Mouse (Mus musculus) stomach, embryonic 14.5 days (tissue): ENCODE results near the gene D630045J12Rik. TPM values are rescaled to one million over a fixed set of nuclear protein-coding genes. Genes with fewer than 3 reads are reported as not detected.
A peak's percentile ranks its signal among the peaks of the same experiment; 100 is the strongest.

Source experiments
- ATAC-seq: fragments of 200-750 bp; cut with Nextera tagmentation; 2 replicates; pipeline ENCODE4 v1.8.0; 2017; ENCODE audit warnings: low read depth, moderate TSS enrichment; ENCODE audit not compliant: insufficient number of reproducible peaks, insufficient read depth, low FRiP score
- H3K27ac ChIP-seq: fragments of 300-500 bp; sonication (generic); 2 replicates; pipeline ENCODE4 v1.5.1; 2014; ENCODE audit warnings: mild to moderate bottlenecking, low read length, moderate library complexity, mixed read lengths
- H3K27me3 ChIP-seq: fragments of 300-500 bp; sonication (generic); 2 replicates; pipeline ENCODE4 v1.6.1; 2014; ENCODE audit warnings: low read length, control low read depth, mixed read lengths; ENCODE audit not compliant: control insufficient read depth, insufficient read depth
- H3K36me3 ChIP-seq: fragments of 300-500 bp; sonication (generic); 2 replicates; pipeline ENCODE4 v1.6.1; 2014; ENCODE audit warnings: mild to moderate bottlenecking, control low read depth, low read length, moderate library complexity, mixed read lengths; ENCODE audit not compliant: control insufficient read depth, insufficient read depth
- H3K4me1 ChIP-seq: fragments of 300-500 bp; sonication (generic); 2 replicates; pipeline ENCODE4 v1.6.1; 2014; ENCODE audit warnings: low read length, control low read depth, mixed read lengths; ENCODE audit not compliant: control insufficient read depth, insufficient read depth
- H3K4me2 ChIP-seq: fragments of 300-500 bp; sonication (generic); replicated peaks from 2 replicates; pipeline ENCODE4 v1.6.1; 2014; ENCODE audit warnings: low read depth, low read length, control low read depth
- H3K4me3 ChIP-seq: fragments of 300-500 bp; sonication (generic); 2 replicates; pipeline ENCODE4 v1.5.1; 2014; ENCODE audit warnings: low read depth, low read length, control low read depth
- H3K9ac ChIP-seq: fragments of 300-500 bp; sonication (generic); replicated peaks from 2 replicates; pipeline ENCODE4 v1.6.1; 2014; ENCODE audit warnings: low read depth, mild to moderate bottlenecking, control low read depth, low read length, moderate library complexity, mixed read lengths
- H3K9me3 ChIP-seq: fragments of 300-500 bp; sonication (generic); 2 replicates; pipeline ENCODE4 v1.6.1; 2016; ENCODE audit warnings: low read depth, low read length, control low read depth; ENCODE audit not compliant: control insufficient read depth
- WGBS: fragments of 180-500 bp; shearing (Covaris S2); extraction: QIAGEN DNeasy Blood & Tissue Kit; methylation state at CpG from one replicate; pipeline ENCODE4 v1.1.7; 2014; 5-methylcytosine and 5-hydroxymethylcytosine counted together
- polyA plus RNA-seq: library from polyadenylated mRNA; unstranded; fragments of >200 nt; fragmentation: Nextera tagmentation; extraction: Ambion mirVana; gene quantifications from 2 replicates; pipeline ENCODE4 v1.2.1, GENCODE M21; 2014

D630045J12Rik gene
- polyA plus RNA-seq, 1 experiment from 2014 or later = 8.1 TPM

DNA sequence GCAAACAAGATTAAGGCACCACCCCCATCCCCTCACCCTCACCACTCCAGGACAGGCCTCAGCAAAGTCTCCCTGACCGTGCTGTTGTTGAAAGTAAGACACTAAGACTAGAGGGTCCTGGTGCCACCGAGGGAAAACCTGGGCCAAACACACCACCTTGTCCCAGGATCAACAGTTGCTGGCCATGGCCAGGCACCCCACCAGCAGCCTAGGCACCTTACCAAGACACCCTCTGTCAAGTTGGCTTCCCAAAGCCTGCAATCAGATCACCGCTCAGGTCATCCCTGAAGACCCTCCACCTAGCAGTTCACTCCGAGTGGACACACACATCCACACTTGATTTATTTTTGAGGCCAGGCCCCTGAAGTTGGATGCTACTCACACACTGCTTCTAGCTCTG lies 2.3 kb downstream of the D630045J12Rik start:
- no peak overlapping the region for H3K9ac ChIP-seq
- no peaks in the 10 kb centered on the region for H3K36me3 ChIP-seq
- H3K4me3 ChIP-seq = no peak overlapping the region
- no peaks in the 10 kb centered on the region for H3K9me3 ChIP-seq
- H3K27ac ChIP-seq = no peak overlapping the region
- 0 out of 2 replicates have a peak overlapping the region, but pooled peaks have one; percentile 76 for H3K4me2 ChIP-seq
- 48% methylated on average over 4 of the region's 4 CpGs for WGBS
- H3K27me3 ChIP-seq = no peaks in the 10 kb centered on the region
- peaks cover 20% of the 10 kb centered on the region for H3K4me1 ChIP-seq
- ATAC-seq = no peak

DNA sequence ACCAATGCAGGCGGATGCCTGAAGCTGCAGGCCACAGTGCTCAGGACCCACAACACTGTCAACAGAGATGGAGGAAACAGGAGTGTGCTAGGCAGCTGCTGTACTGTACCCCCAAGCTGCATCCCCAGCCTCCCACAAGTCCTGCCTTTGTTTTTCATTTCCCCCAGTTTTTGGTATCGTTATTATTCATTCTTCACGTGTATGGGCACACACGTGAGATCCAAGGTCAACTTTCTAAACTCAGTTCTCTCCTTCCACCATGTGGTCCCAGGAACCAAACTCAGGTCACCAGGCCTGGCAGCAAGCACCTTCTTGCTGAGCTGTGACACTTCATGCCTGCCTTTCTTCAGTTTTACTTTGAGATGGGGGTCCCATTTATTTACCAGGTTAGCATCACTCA lies 6.4 kb downstream of the D630045J12Rik start:
- no peak for ATAC-seq
- H3K27ac ChIP-seq = no peak overlapping the region
- H3K9ac ChIP-seq = no peak overlapping the region
- H3K27me3 ChIP-seq = no peaks in the 10 kb centered on the region
- WGBS = 81% methylated on average over 4 of the region's 4 CpGs
- H3K4me1 ChIP-seq = peaks cover 10% of the 10 kb centered on the region
- no peaks in the 10 kb centered on the region for H3K36me3 ChIP-seq
- no peak overlapping the region for H3K4me3 ChIP-seq
- H3K9me3 ChIP-seq = no peaks in the 10 kb centered on the region
- H3K4me2 ChIP-seq = no peak overlapping the region

DNA sequence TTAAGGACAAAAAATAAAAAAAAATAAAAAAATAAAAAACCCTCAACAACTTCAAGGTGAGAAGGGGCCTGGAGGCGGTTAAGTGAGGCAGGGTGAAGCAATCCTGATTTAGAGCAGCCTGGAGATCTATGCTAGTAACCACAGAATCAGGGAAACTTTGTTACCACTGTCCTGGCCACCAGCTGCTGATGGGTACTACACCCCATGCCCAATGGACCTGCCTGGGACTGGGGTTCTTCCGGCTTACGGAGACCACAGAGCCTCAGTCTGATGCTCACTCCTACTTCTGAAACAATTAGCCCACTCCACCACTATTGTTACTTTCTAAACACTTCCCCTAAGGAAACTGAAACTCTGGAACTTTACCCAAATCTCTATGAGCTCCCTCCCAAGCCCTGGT lies 9.0 kb downstream of the D630045J12Rik start:
- ATAC-seq = no peak
- no peak overlapping the region for H3K4me2 ChIP-seq
- no peaks in the 10 kb centered on the region for H3K36me3 ChIP-seq
- H3K4me3 ChIP-seq = no peak overlapping the region
- H3K27ac ChIP-seq = no peak overlapping the region
- H3K27me3 ChIP-seq = no peaks in the 10 kb centered on the region
- no peaks in the 10 kb centered on the region for H3K9me3 ChIP-seq
- H3K9ac ChIP-seq = no peak overlapping the region
- no peaks in the 10 kb centered on the region for H3K4me1 ChIP-seq
- WGBS = 83% methylated on average over 3 of the region's 3 CpGs

DNA sequence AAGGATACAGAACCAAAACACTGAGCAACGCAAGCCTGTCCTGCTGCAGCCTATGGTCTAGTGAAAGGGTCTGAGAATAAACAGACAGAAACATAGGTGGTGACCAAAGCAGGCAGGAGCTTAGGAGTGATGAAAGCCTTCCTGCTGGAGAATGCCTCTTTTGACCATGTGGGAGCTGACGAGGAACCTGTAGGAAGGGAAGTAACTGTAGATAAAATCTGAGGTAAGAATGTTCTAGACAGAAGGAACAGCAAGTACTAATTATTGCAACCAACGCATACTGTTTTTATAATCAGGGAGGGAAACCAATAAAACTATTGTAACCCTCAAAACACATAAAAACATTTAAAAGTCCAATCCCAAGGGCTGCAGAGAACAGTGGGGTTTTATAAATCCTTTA lies 9.6 kb downstream of the D630045J12Rik start:
- 50% methylated on average over 3 of the region's 3 CpGs for WGBS
- Histone ChIP-seq H3K27ac (no peak overlapping the region), H3K4me1 (no peaks in the 10 kb centered on the region), H3K4me3 (no peak overlapping the region), H3K9ac (no peak overlapping the region), H3K36me3 (no peaks in the 10 kb centered on the region), H3K4me2 (no peak overlapping the region), H3K9me3 (no peaks in the 10 kb centered on the region), H3K27me3 (no peaks in the 10 kb centered on the region)
- no peak for ATAC-seq

DNA sequence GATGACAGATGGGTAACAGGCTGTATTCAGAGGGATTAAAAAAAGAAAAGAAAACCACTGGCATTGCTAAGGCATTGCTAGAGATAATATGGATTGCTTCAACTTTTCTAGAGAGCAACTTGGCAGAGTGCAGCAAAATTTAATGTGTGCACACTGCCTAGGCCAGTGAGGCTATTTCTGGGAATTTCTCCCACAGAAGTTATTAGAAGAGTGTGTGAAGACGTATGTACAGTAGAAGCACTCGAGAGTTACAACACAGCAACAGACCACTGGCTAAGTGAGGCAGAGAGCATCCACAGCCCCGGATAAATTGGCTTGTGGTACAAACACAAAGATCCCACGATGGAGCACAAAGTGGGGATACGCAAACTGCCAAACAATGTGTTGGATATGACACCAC lies 11.0 kb downstream of the D630045J12Rik start:
- H3K27ac ChIP-seq = no peak overlapping the region
- 71% methylated on average over 5 of the region's 5 CpGs for WGBS
- ATAC-seq = no peak

DNA sequence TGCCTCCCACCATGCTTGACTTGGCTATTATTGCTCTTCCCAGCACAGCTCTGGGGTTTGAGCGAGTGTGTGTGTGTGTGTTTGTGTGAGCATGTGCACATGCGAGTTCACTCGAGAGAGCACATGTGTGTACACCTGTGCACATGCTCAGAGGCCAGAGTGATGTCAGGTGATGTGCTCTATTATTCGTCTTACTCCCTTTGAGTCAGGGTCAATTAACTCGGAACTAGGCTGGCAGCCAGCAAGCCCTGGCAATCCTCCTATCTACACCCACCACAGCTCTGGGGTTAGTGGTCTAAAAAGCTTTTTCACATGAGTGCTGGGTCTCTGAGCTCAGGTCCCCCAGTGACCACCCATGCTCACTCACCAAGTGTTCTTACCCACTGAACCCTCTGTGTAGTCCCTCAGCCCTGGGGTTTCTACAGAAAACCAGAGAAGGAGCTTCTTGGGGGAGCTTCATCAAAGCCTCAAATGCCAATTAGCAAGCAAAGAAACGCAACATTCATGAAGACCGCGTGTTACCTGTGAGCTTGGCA lies 11.4 kb downstream of the D630045J12Rik start:
- Histone ChIP-seq H3K9ac (no peak overlapping the region), H3K9me3 (no peaks in the 10 kb centered on the region), H3K4me3 (no peak overlapping the region), H3K27ac (no peak overlapping the region), H3K4me1 (no peaks in the 10 kb centered on the region), H3K27me3 (no peaks in the 10 kb centered on the region), H3K4me2 (no peak overlapping the region), H3K36me3 (no peaks in the 10 kb centered on the region)
- 76% methylated on average over 8 of the region's 8 CpGs for WGBS
- ATAC-seq = no peak

More for the DNA sequence above, 11.0 kb downstream of the D630045J12Rik start:
- Histone ChIP-seq H3K4me2 (no peak overlapping the region), H3K27me3 (no peaks in the 10 kb centered on the region), H3K9ac (no peak overlapping the region), H3K9me3 (no peaks in the 10 kb centered on the region), H3K36me3 (no peaks in the 10 kb centered on the region), H3K4me3 (no peak overlapping the region), H3K4me1 (no peaks in the 10 kb centered on the region)

DNA sequence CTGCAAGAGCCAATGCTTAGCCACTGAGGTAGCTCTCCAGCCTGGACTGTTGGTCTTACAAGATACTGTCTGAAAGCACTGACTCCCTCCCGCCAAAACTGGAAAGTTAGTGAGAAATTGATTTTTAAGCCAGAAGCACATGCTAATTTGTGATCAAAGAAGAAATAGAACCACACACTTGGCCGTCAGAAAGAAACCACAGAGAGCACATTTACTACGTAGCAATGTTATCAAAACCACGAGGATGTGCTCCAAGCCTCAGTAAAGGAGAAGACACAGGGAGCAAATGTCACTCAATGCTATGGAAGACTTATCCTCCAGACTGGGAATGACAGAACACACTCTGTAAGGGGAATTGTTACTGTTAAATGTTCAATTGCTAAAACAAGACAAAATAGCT lies 12.3 kb downstream of the D630045J12Rik start:
- H3K36me3 ChIP-seq = no peaks in the 10 kb centered on the region
- no peaks in the 10 kb centered on the region for H3K27me3 ChIP-seq
- no peaks in the 10 kb centered on the region for H3K9me3 ChIP-seq
- H3K4me2 ChIP-seq = no peak overlapping the region
- H3K27ac ChIP-seq = no peak overlapping the region
- WGBS = 88% methylated on average over 4 of the region's 4 CpGs
- H3K4me3 ChIP-seq = no peak overlapping the region
- H3K9ac ChIP-seq = no peak overlapping the region
- no peaks in the 10 kb centered on the region for H3K4me1 ChIP-seq
- ATAC-seq = no peak

DNA sequence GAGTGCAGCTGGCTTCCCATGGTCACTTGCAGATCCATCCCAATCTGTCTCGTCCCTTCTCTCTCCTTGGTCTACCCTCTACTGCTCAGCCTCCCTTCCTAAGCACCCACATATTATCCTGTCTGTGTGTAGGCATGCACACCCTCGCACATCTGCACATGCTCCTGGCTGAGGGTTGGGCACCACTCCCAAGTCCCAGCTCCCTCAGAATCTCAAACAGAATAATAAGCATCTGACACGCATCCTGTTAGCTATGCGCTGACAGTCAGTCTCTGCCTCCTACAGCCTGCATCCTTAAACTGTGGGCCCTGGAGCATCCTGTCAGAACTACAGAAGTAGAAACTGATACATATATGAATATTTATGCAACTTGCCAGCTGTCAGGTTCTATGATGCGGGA lies 13.2 kb downstream of the D630045J12Rik start:
- 80% methylated on average over 5 of the region's 5 CpGs for WGBS
- Histone ChIP-seq H3K4me1 (no peaks in the 10 kb centered on the region), H3K9me3 (no peaks in the 10 kb centered on the region), H3K4me2 (no peak overlapping the region), H3K27ac (no peak overlapping the region), H3K9ac (no peak overlapping the region), H3K36me3 (no peaks in the 10 kb centered on the region), H3K27me3 (no peaks in the 10 kb centered on the region), H3K4me3 (no peak overlapping the region)
- ATAC-seq = no peak

DNA sequence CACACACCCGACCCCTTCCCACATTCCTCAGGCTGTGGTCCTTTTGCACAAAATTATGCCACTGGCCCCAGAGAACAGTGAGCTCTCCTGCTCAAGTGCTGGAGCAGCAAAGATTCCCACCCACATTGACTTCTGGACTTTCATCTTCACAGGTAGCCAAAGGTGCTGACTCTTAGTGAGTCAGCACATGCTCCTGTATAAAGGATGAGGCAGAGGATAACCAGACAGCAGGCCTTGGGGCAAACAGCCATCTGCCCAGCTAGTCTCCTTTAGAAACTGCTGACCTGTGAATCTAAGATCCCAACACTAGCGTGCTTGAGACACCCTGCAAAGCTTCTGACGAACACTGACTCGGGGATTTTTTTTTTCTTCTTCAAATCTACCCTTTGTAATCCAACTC lies 15.4 kb downstream of the D630045J12Rik start:
- no peak overlapping the region for H3K27ac ChIP-seq
- no peaks in the 10 kb centered on the region for H3K4me1 ChIP-seq
- WGBS = 75% methylated on average over 4 of the region's 4 CpGs
- no peak overlapping the region for H3K9ac ChIP-seq
- no peak for ATAC-seq
- H3K4me2 ChIP-seq = no peak overlapping the region
- H3K9me3 ChIP-seq = no peaks in the 10 kb centered on the region
- no peaks in the 10 kb centered on the region for H3K27me3 ChIP-seq
- no peaks in the 10 kb centered on the region for H3K36me3 ChIP-seq
- H3K4me3 ChIP-seq = no peak overlapping the region
